Mouse (Mus musculus) gonadal fat pad, adult 2 months (tissue): ENCODE data around the gene Hgf. TPM values are rescaled to one million over a fixed set of nuclear protein-coding genes. Genes with fewer than 3 reads are reported as not detected.

Experiments used
- polyA plus RNA-seq: library from polyadenylated mRNA; depleted of rRNA; stranded (reverse); fragments of >200 nt; gene quantifications from 2 replicates; pipeline ENCODE4 v1.2.3, GENCODE M21; 2012; rRNA removed

The Hgf gene
- polyA plus RNA-seq, 1 experiment: 2.2 TPM

Other genes starting within 250 kb of the Hgf start
- not detected in 2 replicates for gene Gm28710, start 238.3 kb downstream of the Hgf start, polyA plus RNA-seq